Mouse (Mus musculus): Measurements from ENCODE around the gene Ift172. TPM values are rescaled to one million over a fixed set of nuclear protein-coding genes. Genes with fewer than 3 reads are reported as not detected.

Ift172 gene
- polyA plus RNA-seq, 1 experiment from 2014 or later: 31.2 TPM

DNA sequence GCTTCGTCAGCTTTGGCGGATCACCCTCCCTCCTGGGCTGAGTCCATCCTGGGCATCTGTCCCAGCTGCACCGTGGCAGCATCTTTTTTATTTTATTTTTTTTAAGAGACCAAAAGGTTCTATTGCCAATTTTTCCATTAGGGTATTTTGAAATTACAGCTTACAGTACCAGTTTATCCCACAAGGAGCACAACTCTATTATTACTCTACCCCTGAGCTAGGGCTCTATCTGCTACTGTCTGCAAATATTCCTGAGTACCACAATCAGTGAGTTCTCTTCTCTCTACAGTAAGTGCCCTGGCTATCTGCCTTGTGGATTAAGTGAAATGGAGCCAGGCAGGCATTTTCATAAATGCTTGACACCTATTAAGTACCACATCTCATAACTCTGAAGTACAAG lies 2.3 kb downstream of the Ift172 start:
- Histone ChIP-seq H3K27me3 (ENCODE audit: control insufficient read depth, insufficient read depth, low read length) (no peaks in the 10 kb centered on the region), H3K4me3 (ENCODE audit: low read depth, low read length) (no peak overlapping the region), H3K27ac (replicated peaks; ENCODE audit: low read depth, low read length) (no peak overlapping the region), H3K4me2 (ENCODE audit: low read depth, low read length) (no peak overlapping the region), H3K4me1 (ENCODE audit: control insufficient read depth, insufficient read depth, low read length) (no peaks in the 10 kb centered on the region), H3K9me3 (replicated peaks; ENCODE audit: control insufficient read depth, low read length) (no peaks in the 10 kb centered on the region), H3K36me3 (replicated peaks; ENCODE audit: control insufficient read depth, insufficient read depth, low read depth, low read length) (no peaks in the 10 kb centered on the region; the same call in 1 of the 2 replicates), H3K9ac (replicated peaks; ENCODE audit: low read length) (no peak overlapping the region)
- ATAC-seq (replicated peaks; ENCODE audit: insufficient number of reproducible peaks, low FRiP score, low TSS enrichment, low read depth) (no peak), DNase-seq (ENCODE audit: low spot score) (no peak)
- 81% methylated on average over 3 of the region's 3 CpGs for WGBS

DNA sequence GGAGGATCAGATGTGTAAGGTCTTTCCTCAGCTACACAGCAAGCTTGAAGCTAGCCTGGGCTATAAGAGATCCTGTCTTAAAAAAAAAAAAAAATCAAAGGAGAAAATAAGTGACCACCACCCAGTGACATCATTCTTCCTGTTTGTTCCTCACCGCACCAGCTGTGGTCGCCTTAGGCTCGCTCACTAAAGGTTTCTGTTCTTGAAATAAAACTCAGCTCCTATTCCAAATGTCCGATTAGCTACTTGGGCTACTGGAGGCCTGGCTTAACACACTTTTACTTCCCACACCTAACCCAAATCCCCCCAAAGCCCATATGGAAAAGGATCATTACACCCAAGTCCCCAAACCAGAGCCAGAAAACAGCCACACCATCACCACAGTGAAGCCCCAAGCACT lies 2.7 kb downstream of the Ift172 start:
- ATAC-seq (replicated peaks; ENCODE audit: insufficient number of reproducible peaks, low FRiP score, low TSS enrichment, low read depth): no peak
- H3K9ac ChIP-seq (replicated peaks; ENCODE audit: low read length): no peak overlapping the region
- H3K36me3 ChIP-seq (replicated peaks; ENCODE audit: control insufficient read depth, insufficient read depth, low read depth, low read length): no peaks in the 10 kb centered on the region; the same call in 1 of the 2 replicates

DNA sequence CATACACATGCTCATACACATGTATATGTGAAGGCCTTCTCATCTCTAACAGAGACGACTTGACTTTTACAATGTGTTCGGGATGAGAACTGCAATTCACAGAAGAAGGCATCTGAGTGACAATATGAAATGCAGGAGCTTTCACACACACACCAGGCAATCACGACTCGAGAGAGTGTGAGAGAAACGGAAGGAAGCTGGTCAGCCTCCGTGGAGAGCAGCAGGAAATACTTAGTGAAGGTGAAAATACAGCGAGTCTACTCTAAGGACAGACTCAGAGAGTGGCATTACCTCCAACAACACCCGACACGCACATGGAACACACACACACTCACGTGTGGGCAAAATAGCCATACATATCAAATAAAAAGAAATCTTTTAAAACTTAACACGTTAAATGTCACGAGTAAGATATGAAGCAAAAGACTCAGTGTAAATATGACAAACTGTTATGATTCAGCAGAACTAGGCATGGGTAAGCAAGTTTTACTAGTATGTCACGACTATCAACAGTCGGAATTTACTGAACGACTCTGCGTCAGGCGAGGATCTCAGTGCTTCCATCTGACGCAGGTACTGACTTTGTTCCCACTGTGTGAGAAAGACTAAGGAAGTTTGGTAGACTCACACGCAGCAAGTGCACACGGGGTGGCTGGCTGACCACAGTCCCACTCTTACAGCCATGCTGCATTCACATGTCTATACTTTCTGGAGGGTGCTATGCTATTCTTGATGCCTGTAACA lies 11.5 kb downstream of the Ift172 start:
- Histone ChIP-seq H3K27ac (replicated peaks; ENCODE audit: low read depth, low read length) (no peak overlapping the region), H3K27me3 (ENCODE audit: control insufficient read depth, insufficient read depth, low read length) (no peaks in the 10 kb centered on the region), H3K36me3 (replicated peaks; ENCODE audit: control insufficient read depth, insufficient read depth, low read depth, low read length) (no peaks in the 10 kb centered on the region; the same call in 1 of the 2 replicates), H3K4me1 (ENCODE audit: control insufficient read depth, insufficient read depth, low read length) (no peaks in the 10 kb centered on the region), H3K4me2 (ENCODE audit: low read depth, low read length) (no peak overlapping the region), H3K4me3 (ENCODE audit: low read depth, low read length) (no peak overlapping the region), H3K9me3 (replicated peaks; ENCODE audit: control insufficient read depth, low read length) (no peaks in the 10 kb centered on the region), H3K9ac (replicated peaks; ENCODE audit: low read length) (no peak overlapping the region)
- no peak for DNase-seq (ENCODE audit: low spot score)
- ATAC-seq (replicated peaks; ENCODE audit: insufficient number of reproducible peaks, low FRiP score, low TSS enrichment, low read depth): no peak
- WGBS: 87% methylated on average over 20 of the region's 20 CpGs

More for the DNA sequence above, 2.7 kb downstream of the Ift172 start:
- DNase-seq (ENCODE audit: low spot score): no peak
- H3K27me3 ChIP-seq (ENCODE audit: control insufficient read depth, insufficient read depth, low read length): no peaks in the 10 kb centered on the region
- no peaks in the 10 kb centered on the region for H3K9me3 ChIP-seq (replicated peaks; ENCODE audit: control insufficient read depth, low read length)
- H3K4me1 ChIP-seq (ENCODE audit: control insufficient read depth, insufficient read depth, low read length): no peaks in the 10 kb centered on the region
- H3K4me2 ChIP-seq (ENCODE audit: low read depth, low read length): no peak overlapping the region
- 77% methylated on average over 4 of the region's 4 CpGs for whole genome bisulfite sequencing
- no peak overlapping the region for H3K4me3 ChIP-seq (ENCODE audit: low read depth, low read length)
- H3K27ac ChIP-seq (replicated peaks; ENCODE audit: low read depth, low read length): no peak overlapping the region

DNA sequence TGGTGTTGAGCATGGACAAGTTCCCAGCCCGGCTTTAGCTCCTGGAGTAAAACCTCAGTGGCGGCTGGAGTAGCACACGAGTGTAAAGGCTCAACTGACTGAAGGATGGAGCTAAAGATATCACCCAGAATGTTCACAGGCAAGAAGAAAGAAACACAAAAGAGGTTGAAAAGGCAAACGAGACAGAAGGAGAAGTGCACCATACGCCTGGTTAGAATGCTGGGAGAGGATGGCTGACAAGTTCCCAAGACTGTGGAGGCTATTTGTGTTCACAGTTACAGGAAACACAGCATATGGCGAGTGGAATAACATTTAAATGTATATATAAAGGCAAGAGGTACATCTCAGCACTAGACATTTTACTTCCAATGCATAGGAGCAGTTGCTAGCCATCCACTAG lies 17.9 kb downstream of the Ift172 start:
- no peaks in the 10 kb centered on the region for H3K36me3 ChIP-seq (replicated peaks; ENCODE audit: control insufficient read depth, insufficient read depth, low read depth, low read length)
- no peak overlapping the region for H3K4me3 ChIP-seq (ENCODE audit: low read depth, low read length)
- no peak overlapping the region for H3K27ac ChIP-seq (replicated peaks; ENCODE audit: low read depth, low read length)
- ATAC-seq (replicated peaks; ENCODE audit: insufficient number of reproducible peaks, low FRiP score, low TSS enrichment, low read depth) (no peak), DNase-seq (ENCODE audit: low spot score) (no peak)
- no peaks in the 10 kb centered on the region for H3K4me1 ChIP-seq (ENCODE audit: control insufficient read depth, insufficient read depth, low read length)
- H3K9ac ChIP-seq (replicated peaks; ENCODE audit: low read length): no peak overlapping the region
- 90% methylated on average over 6 of the region's 6 CpGs for WGBS
- H3K9me3 ChIP-seq (replicated peaks; ENCODE audit: control insufficient read depth, low read length): no peaks in the 10 kb centered on the region
- no peaks in the 10 kb centered on the region for H3K27me3 ChIP-seq (ENCODE audit: control insufficient read depth, insufficient read depth, low read length)
- H3K4me2 ChIP-seq (ENCODE audit: low read depth, low read length): no peak overlapping the region

DNA sequence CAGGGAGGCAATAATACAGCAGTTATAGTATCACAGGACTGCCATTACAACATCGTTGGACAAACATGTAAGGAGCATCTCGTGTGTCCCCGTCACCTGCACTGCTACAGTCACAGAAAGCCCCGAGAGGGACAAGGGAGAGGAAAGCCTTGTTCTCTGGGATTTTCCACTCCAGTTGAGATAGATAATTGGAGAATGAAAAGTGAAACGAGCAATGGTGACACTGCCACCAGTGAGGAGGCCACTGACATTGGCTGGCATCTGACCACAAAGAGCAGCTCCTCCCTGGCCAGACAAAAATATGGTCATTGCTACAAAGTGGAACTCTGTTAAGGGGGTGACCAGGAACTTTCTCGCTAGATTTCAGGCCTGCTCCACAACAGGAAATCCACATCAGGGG lies 23.2 kb downstream of the Ift172 start:
- Histone ChIP-seq H3K36me3 (replicated peaks; ENCODE audit: control insufficient read depth, insufficient read depth, low read depth, low read length) (no peaks in the 10 kb centered on the region), H3K4me3 (ENCODE audit: low read depth, low read length) (no peak overlapping the region), H3K9me3 (replicated peaks; ENCODE audit: control insufficient read depth, low read length) (no peaks in the 10 kb centered on the region), H3K27me3 (ENCODE audit: control insufficient read depth, insufficient read depth, low read length) (no peaks in the 10 kb centered on the region), H3K27ac (replicated peaks; ENCODE audit: low read depth, low read length) (no peak overlapping the region), H3K9ac (replicated peaks; ENCODE audit: low read length) (no peak overlapping the region), H3K4me2 (ENCODE audit: low read depth, low read length) (no peak overlapping the region), H3K4me1 (ENCODE audit: control insufficient read depth, insufficient read depth, low read length) (no peaks in the 10 kb centered on the region)
- DNase-seq (ENCODE audit: low spot score): no peak
- 74% methylated on average over 6 of the region's 6 CpGs for WGBS
- no peak for ATAC-seq (replicated peaks; ENCODE audit: insufficient number of reproducible peaks, low FRiP score, low TSS enrichment, low read depth)

DNA sequence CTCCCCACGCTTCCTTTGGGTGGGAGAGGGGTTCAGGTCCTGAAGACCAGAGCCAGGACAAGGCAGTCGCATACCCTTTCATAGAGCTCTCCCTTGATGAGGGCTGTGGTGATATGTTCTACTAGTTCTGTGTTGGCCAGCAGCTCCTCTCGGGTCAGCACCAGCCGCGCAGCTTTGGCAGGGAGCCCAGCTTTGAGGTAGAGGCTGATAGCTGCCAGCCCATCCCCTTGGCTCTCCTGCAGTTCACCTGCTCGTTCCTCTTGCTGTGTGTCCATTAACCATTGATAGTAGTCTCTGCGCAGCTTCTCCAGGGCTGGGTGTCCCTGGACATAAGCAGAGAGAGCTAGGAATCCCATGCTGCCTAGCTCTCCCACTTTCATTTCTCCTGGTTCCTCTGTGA lies 24.8 kb downstream of the Ift172 start:
- no peaks in the 10 kb centered on the region for H3K9me3 ChIP-seq (replicated peaks; ENCODE audit: control insufficient read depth, low read length)
- no peak overlapping the region for H3K4me3 ChIP-seq (ENCODE audit: low read depth, low read length)
- no peak for ATAC-seq (replicated peaks; ENCODE audit: insufficient number of reproducible peaks, low FRiP score, low TSS enrichment, low read depth)
- no peak overlapping the region for H3K9ac ChIP-seq (replicated peaks; ENCODE audit: low read length)
- WGBS: 90% methylated on average over 7 of the region's 7 CpGs
- no peaks in the 10 kb centered on the region for H3K36me3 ChIP-seq (replicated peaks; ENCODE audit: control insufficient read depth, insufficient read depth, low read depth, low read length)
- no peak overlapping the region for H3K4me2 ChIP-seq (ENCODE audit: low read depth, low read length)
- H3K27ac ChIP-seq (replicated peaks; ENCODE audit: low read depth, low read length): no peak overlapping the region
- H3K4me1 ChIP-seq (ENCODE audit: control insufficient read depth, insufficient read depth, low read length): no peaks in the 10 kb centered on the region
- no peak for DNase-seq (ENCODE audit: low spot score)
- no peaks in the 10 kb centered on the region for H3K27me3 ChIP-seq (ENCODE audit: control insufficient read depth, insufficient read depth, low read length)

DNA sequence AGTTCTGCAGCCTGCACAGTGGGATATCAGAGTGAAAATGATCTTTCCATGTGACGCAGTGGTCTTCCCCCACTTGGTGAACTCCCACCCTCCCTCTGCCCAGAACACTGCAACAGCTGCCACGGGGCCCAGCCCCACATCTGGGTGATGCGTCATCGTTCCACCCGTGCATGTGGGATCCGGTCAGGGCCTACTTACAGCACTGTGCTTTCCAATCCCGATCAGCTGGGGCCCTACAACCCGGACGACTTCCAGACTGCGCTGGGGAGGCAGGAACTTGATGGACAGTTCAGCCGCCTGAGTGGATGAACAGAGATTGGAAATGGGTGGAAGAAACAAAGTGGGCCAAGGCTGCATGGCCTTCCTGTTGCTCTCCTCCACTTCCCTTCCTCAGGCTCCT lies 33.3 kb downstream of the Ift172 start:
- 86% methylated on average over 11 of the region's 11 CpGs for WGBS
- Histone ChIP-seq H3K27me3 (ENCODE audit: control insufficient read depth, insufficient read depth, low read length) (no peaks in the 10 kb centered on the region), H3K4me3 (ENCODE audit: low read depth, low read length) (no peak overlapping the region), H3K9me3 (replicated peaks; ENCODE audit: control insufficient read depth, low read length) (no peaks in the 10 kb centered on the region), H3K4me2 (ENCODE audit: low read depth, low read length) (no peak overlapping the region), H3K4me1 (ENCODE audit: control insufficient read depth, insufficient read depth, low read length) (no peaks in the 10 kb centered on the region; the same call in 1 of the 2 replicates), H3K27ac (replicated peaks; ENCODE audit: low read depth, low read length) (no peak overlapping the region), H3K36me3 (replicated peaks; ENCODE audit: control insufficient read depth, insufficient read depth, low read depth, low read length) (no peaks in the 10 kb centered on the region; the same call in none of the 2 replicates), H3K9ac (replicated peaks; ENCODE audit: low read length) (no peak overlapping the region)
- DNase-seq (ENCODE audit: low spot score) (no peak), ATAC-seq (replicated peaks; ENCODE audit: insufficient number of reproducible peaks, low FRiP score, low TSS enrichment, low read depth) (no peak)

DNA sequence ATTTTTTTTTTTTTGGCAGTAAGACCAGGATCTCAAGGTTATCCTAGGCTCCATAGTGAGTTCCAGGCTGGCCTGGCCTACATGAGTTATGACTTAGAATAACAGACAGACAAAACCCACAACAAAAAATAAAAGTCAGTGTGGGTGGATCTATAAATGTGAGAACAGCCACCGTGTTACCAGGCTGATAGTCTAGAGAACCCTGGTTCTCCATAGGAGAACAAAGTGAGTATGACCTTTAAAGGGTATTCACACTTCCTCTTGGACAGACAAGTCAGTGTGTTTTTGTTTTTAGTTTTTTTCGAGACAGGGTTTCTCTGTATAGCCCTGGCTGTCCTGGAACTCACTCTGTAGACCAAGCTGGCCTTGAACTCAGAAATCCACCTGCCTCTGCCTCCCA lies 34.9 kb downstream of the Ift172 start:
- no peak overlapping the region for H3K9ac ChIP-seq (replicated peaks; ENCODE audit: low read length)
- DNase-seq (ENCODE audit: low spot score): no peak
- H3K36me3 ChIP-seq (replicated peaks; ENCODE audit: control insufficient read depth, insufficient read depth, low read depth, low read length): no peaks in the 10 kb centered on the region; the same call in none of the 2 replicates
- ATAC-seq (replicated peaks; ENCODE audit: insufficient number of reproducible peaks, low FRiP score, low TSS enrichment, low read depth): no peak
- H3K27ac ChIP-seq (replicated peaks; ENCODE audit: low read depth, low read length): no peak overlapping the region
- H3K4me2 ChIP-seq (ENCODE audit: low read depth, low read length): no peak overlapping the region
- H3K4me1 ChIP-seq (ENCODE audit: control insufficient read depth, insufficient read depth, low read length): peaks cover 11% of the 10 kb centered on the region
- no peaks in the 10 kb centered on the region for H3K9me3 ChIP-seq (replicated peaks; ENCODE audit: control insufficient read depth, low read length)
- WGBS: 88% methylated on average over 2 of the region's 2 CpGs
- H3K27me3 ChIP-seq (ENCODE audit: control insufficient read depth, insufficient read depth, low read length): no peaks in the 10 kb centered on the region
- H3K4me3 ChIP-seq (ENCODE audit: low read depth, low read length): no peak overlapping the region

All from embryonic facial prominence, embryonic 11.5 days (tissue).